Mouse (Mus musculus) CD4-positive naive resting alpha-beta T cell, adult 57 days (primary cell): ENCODE results near the gene Vmn1r10. TPM values are rescaled to one million over a fixed set of nuclear protein-coding genes. Genes with fewer than 3 reads are reported as not detected.

ENCODE experiments used
- total RNA-seq: library from RNA; stranded (reverse); gene quantifications from one replicate; pipeline ENCODE4 v1.2.4, GENCODE M21; 2023

The Vmn1r10 gene
- total RNA-seq, result not detected

DNA sequence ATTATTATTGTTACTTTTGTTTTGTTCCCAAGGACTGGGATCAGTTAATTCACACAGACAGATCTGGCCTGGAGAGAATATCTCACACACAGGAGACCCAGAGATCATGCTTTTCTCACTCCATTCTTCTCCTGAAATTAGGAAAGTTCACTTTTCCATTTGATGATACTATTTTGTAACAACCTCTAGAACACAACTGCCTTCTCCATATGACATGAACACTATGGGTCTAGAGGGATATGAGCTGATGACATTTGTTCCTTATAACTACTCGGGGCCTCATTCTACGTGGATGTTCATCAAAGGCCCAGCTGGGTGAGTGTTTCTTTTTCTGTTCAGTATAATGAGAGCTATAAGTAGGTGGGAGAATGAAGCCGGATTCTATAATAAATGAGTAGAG lies at the start of gene Vmn1r10:
Gene Vmn1r10 (plus strand): TSS at position 301 of the 400 bp plus-strand sequence.

DNA sequence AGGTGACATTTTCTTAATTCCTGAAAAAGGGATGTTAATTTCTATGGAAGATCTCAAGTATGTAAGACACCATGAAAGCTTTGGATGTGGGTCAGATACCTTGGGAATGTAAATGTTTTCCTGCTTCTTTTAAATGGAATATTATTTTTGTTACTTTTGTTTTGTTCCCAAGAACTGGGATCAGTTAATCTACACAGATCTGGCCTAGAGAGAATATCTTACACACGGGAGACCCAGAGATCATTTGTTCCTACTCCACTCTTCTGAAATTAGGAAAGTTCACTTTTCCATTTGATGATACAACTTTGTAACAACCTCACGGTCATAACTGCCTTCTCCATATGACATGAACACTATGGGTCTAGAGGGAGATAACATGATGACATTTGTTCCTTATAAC lies 42.8 kb upstream of the Vmn1r10 start, which contains the start of gene Vmn1r9:
Gene Vmn1r9 (plus strand): TSS at position 301 of the 400 bp plus-strand sequence.

GRCm38 (mm10) chr6:57133155-57133554 lies 23.9 kb downstream of the Vmn1r10 start, which contains the start of gene Vmn1r11:
Vmn1r11 (plus strand) TSS chr6:57133455.

GRCm38 (mm10) chr6:57156619-57157018 lies 47.4 kb downstream of the Vmn1r10 start, which contains the start of gene Vmn1r12:
Vmn1r12 (plus strand) TSS chr6:57156919.

Other genes with a start within 250 kb of the Vmn1r10 start
- gene Nt5c3, start 185.5 kb upstream of the Vmn1r10 start, total RNA-seq, result 57.6 TPM
- 0.27 TPM for gene Vmn1r4, start 185.4 kb upstream of the Vmn1r10 start, total RNA-seq
- gene Vmn1r5, start 139.2 kb upstream of the Vmn1r10 start, total RNA-seq, result not detected
- not detected for gene Vmn1r6, start 112.2 kb upstream of the Vmn1r10 start, total RNA-seq
- not detected for gene Vmn1r7, start 84.1 kb upstream of the Vmn1r10 start, total RNA-seq
- gene Vmn1r8, start 77.2 kb upstream of the Vmn1r10 start, total RNA-seq, result not detected
- not detected for gene Vmn1r9, start 42.7 kb upstream of the Vmn1r10 start, total RNA-seq
- gene Vmn1r11, start 24.0 kb downstream of the Vmn1r10 start, total RNA-seq, result not detected
- gene Vmn1r12, start 47.5 kb downstream of the Vmn1r10 start, total RNA-seq, result 0.12 TPM
- gene Vmn1r13, start 93.8 kb downstream of the Vmn1r10 start, total RNA-seq, result not detected
- not detected for gene Vmn1r14, start 122.2 kb downstream of the Vmn1r10 start, total RNA-seq
- gene Vmn1r15, start 148.5 kb downstream of the Vmn1r10 start, total RNA-seq, result not detected
- not detected for gene Vmn1r16, start 220.0 kb downstream of the Vmn1r10 start, total RNA-seq